Mouse (Mus musculus) brain, embryonic 14.5 days (tissue): ENCODE data around the gene Zyx.

Source experiments
- CTCF ChIP-seq: fragments of 200-500 bp; IDR thresholded peaks from 2 replicates; pipeline ENCODE4 v1.5.1; 2012; ENCODE audit warnings: inconsistent platforms, mild to moderate bottlenecking, moderate library complexity, borderline replicate concordance; ENCODE audit not compliant: insufficient read depth, insufficient read length; ENCODE audit errors: extremely low read depth
- POLR2A ChIP-seq: fragments of 200-500 bp; IDR thresholded peaks from 2 replicates; pipeline ENCODE4 v1.6.1; 2012; ENCODE audit warnings: mild to moderate bottlenecking, inconsistent platforms, borderline replicate concordance; ENCODE audit not compliant: poor library complexity, insufficient read depth, insufficient read length, severe bottlenecking; ENCODE audit errors: extremely low read depth

DNA sequence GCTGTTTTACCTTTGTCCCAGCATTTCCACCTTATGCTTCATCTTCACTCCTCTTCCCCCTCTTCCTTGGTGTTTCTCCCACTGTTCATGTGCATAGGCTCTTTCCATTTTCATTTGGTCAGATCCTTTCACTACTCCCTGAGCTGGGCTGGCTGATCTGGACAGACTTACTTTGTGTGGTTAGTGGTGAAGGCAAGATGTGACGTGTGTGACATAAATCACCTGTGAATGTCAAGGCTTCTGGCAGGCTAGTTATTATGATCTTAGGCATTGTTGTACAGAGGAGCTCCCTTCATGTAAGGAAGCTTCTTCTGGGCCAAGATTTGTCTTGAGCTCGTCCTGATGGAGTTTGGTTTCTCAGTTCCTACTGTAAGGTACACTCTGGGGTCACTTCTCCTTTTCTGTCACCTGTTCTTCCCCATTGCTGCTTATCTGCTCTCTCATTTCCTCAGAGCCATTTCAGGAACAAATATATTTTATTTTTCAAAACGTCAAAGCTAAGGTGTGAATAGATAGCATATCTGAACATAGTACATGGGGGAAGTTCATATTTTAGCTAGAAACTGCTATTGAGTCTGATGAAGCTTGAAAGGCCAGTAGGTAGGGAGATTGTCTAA is 47.7 kb downstream of the Zyx start:
- TF ChIP-seq POLR2A, result no peak
- no peak for TF ChIP-seq CTCF
